Mouse (Mus musculus) neural tube, embryonic 15.5 days (tissue): ENCODE results near the gene Lrrc73. TPM values are rescaled to one million over a fixed set of nuclear protein-coding genes. Genes with fewer than 3 reads are reported as not detected.

ENCODE experiments used
- ATAC-seq: fragments of 200-750 bp; cut with Nextera tagmentation; 2 replicates; pipeline ENCODE4 v1.8.0; 2017; ENCODE audit warnings: mild to moderate bottlenecking, moderate TSS enrichment, moderate library complexity; ENCODE audit not compliant: low FRiP score
- H3K27ac ChIP-seq: fragments of 300-500 bp; sonication (generic); replicated peaks from 2 replicates; pipeline ENCODE4 v1.5.1; 2015; ENCODE audit warnings: mild to moderate bottlenecking, inconsistent platforms
- H3K27me3 ChIP-seq: fragments of 300-500 bp; sonication (generic); replicated peaks from 2 replicates; pipeline ENCODE4 v1.6.1; 2015; ENCODE audit warnings: inconsistent platforms
- H3K36me3 ChIP-seq: fragments of 300-500 bp; sonication (generic); 2 replicates; pipeline ENCODE4 v1.6.1; 2015; ENCODE audit warnings: inconsistent platforms
- H3K4me1 ChIP-seq: fragments of 300-500 bp; sonication (generic); 2 replicates; pipeline ENCODE4 v1.6.1; 2015; ENCODE audit warnings: inconsistent platforms
- H3K4me2 ChIP-seq: fragments of 300-500 bp; sonication (generic); 2 replicates; pipeline ENCODE4 v1.6.1; 2015; ENCODE audit warnings: inconsistent platforms, mild to moderate bottlenecking, moderate library complexity
- H3K4me3 ChIP-seq: fragments of 300-500 bp; sonication (generic); replicated peaks from 2 replicates; pipeline ENCODE4 v1.5.1; 2015; ENCODE audit warnings: mild to moderate bottlenecking, inconsistent platforms
- H3K9ac ChIP-seq: fragments of 300-500 bp; sonication (generic); replicated peaks from 2 replicates; pipeline ENCODE4 v1.6.1; 2015; ENCODE audit warnings: mild to moderate bottlenecking, inconsistent platforms
- H3K9me3 ChIP-seq: fragments of 300-500 bp; sonication (generic); replicated peaks from 2 replicates; pipeline ENCODE4 v1.6.1; 2016; ENCODE audit warnings: inconsistent platforms
- WGBS: fragments of 180-500 bp; shearing (Covaris S2); methylation state at CpG from one replicate; pipeline ENCODE4 v1.1.7; 2015; ENCODE audit warnings: mixed read lengths; 5-methylcytosine and 5-hydroxymethylcytosine counted together
- polyA plus RNA-seq: library from polyadenylated mRNA; unstranded; fragments of >200 nt; fragmentation: Nextera tagmentation; extraction: Ambion mirVana; gene quantifications from 2 replicates; pipeline ENCODE4 v1.2.1, GENCODE M21; 2015

The Lrrc73 gene
- polyA plus RNA-seq, 1 experiment from 2014 or later = 15.0 TPM

GRCm38 (mm10) chr17:46243624-46244023, 9.7 kb upstream of the Lrrc73 start:
- Histone ChIP-seq H3K4me2 (no peak overlapping the region), H3K27me3 (no peaks in the 10 kb centered on the region), H3K9me3 (no peaks in the 10 kb centered on the region), H3K4me3 (no peak overlapping the region), H3K9ac (no peak overlapping the region), H3K36me3 (peaks cover 79% of the 10 kb centered on the region), H3K27ac (no peak overlapping the region), H3K4me1 (peaks cover 19% of the 10 kb centered on the region)
- no peak for ATAC-seq
- 35% methylated on average over 2 of the region's 2 CpGs for WGBS

GRCm38 (mm10) chr17:46244579-46244978, 8.8 kb upstream of the Lrrc73 start:
- peaks cover 76% of the 10 kb centered on the region for H3K36me3 ChIP-seq
- H3K27me3 ChIP-seq = no peaks in the 10 kb centered on the region
- no peak overlapping the region for H3K9ac ChIP-seq

DNA sequence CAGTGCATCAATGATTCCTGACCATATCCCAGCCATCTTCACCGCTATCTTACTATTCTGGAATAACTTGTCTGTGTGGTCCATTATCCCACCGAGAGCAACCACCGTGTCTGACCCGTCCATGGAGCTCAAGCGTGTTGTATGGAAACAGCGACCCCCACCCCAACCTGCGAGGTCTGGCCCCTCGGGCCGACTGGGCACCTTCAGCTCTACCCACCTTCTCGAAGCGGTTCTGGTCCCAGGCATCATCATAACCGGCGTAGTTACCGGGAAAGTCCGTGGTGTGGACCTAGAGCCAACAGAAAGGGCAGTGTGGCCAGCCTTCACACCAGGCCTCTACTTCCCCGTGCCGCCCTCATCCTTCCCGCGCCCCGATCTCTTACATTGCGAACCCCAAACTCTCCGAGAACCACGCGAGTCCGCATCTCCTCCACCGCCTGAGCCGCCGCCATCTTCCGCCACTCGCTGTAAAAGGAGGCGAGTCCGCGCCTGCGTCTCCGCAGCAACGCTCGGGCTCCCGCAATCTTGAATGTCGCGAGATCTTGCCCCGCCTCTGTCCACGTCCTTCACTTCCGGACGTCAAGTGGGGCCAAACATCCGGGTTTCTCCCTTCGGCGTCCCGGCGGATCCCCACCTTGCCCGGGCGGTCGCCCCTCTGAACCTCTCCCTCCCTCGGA, 5.7 kb upstream of the Lrrc73 start, which contains the start of the genes Polr1c and Yipf3:
Gene Polr1c (minus strand): TSS at position 543 of the 677 bp plus-strand sequence.
Gene Yipf3 (plus strand): TSS at position 569 of the 677 bp plus-strand sequence.
- under 1% methylated on average over 53 of the region's 53 CpGs for WGBS
- peak within 1 kb of the TSS; percentile 93 for H3K9ac ChIP-seq
- H3K36me3 ChIP-seq = peaks cover 74% of the 10 kb centered on the region
- ATAC-seq = peak; percentile 93
- H3K9me3 ChIP-seq = no peaks in the 10 kb centered on the region
- peak within 1 kb of the TSS; percentile 89 for H3K27ac ChIP-seq
- H3K4me3 ChIP-seq = peak within 1 kb of the TSS; percentile 81
- H3K27me3 ChIP-seq = no peaks in the 10 kb centered on the region
- H3K4me1 ChIP-seq = peaks cover 37% of the 10 kb centered on the region
- peak within 1 kb of the TSS; percentile 89 for H3K4me2 ChIP-seq

More at GRCm38 (mm10) chr17:46244579-46244978, 8.8 kb upstream of the Lrrc73 start:
- WGBS = 67% methylated on average over 10 of the region's 10 CpGs
- Histone ChIP-seq H3K27ac (no peak overlapping the region), H3K4me2 (no peak overlapping the region), H3K4me3 (no peak overlapping the region), H3K4me1 (peaks cover 29% of the 10 kb centered on the region), H3K9me3 (no peaks in the 10 kb centered on the region)
- no peak for ATAC-seq

DNA sequence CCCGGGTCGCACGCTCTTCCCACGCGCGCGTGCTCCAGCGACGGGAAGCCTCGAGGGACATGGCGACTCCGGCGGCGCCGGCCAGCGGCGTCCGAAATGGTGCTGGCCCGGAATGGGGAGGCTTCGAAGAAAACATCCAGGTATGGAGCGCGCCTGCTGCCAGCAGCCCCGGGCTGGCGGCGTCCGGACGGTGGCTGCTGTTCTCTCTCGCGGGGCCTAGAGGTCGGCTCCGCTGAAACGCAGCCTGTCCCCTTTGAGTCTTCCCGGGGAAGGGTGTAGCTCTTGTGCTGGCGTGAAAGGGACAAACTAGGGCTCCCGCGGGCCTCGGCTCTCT, 5.2 kb upstream of the Lrrc73 start:
- WGBS = 1% methylated on average over 37 of the region's 37 CpGs
- Histone ChIP-seq H3K27me3 (no peaks in the 10 kb centered on the region), H3K4me2 (peak overlapping the region; percentile 89), H3K9ac (peak overlapping the region; percentile 93), H3K4me3 (peak overlapping the region; percentile 81), H3K27ac (peak overlapping the region; percentile 89), H3K9me3 (no peaks in the 10 kb centered on the region), H3K4me1 (peaks cover 40% of the 10 kb centered on the region), H3K36me3 (peaks cover 69% of the 10 kb centered on the region)
- ATAC-seq = peak; percentile 43

GRCm38 (mm10) chr17:46251174-46251573, 2.2 kb upstream of the Lrrc73 start:
- Histone ChIP-seq H3K36me3 (peaks cover 40% of the 10 kb centered on the region), H3K27me3 (no peaks in the 10 kb centered on the region), H3K4me1 (peaks cover 56% of the 10 kb centered on the region), H3K4me3 (no peak overlapping the region), H3K9me3 (no peaks in the 10 kb centered on the region), H3K4me2 (no peak overlapping the region), H3K27ac (no peak overlapping the region), H3K9ac (no peak overlapping the region)
- ATAC-seq = no peak
- 89% methylated on average over 7 of the region's 7 CpGs for WGBS

DNA sequence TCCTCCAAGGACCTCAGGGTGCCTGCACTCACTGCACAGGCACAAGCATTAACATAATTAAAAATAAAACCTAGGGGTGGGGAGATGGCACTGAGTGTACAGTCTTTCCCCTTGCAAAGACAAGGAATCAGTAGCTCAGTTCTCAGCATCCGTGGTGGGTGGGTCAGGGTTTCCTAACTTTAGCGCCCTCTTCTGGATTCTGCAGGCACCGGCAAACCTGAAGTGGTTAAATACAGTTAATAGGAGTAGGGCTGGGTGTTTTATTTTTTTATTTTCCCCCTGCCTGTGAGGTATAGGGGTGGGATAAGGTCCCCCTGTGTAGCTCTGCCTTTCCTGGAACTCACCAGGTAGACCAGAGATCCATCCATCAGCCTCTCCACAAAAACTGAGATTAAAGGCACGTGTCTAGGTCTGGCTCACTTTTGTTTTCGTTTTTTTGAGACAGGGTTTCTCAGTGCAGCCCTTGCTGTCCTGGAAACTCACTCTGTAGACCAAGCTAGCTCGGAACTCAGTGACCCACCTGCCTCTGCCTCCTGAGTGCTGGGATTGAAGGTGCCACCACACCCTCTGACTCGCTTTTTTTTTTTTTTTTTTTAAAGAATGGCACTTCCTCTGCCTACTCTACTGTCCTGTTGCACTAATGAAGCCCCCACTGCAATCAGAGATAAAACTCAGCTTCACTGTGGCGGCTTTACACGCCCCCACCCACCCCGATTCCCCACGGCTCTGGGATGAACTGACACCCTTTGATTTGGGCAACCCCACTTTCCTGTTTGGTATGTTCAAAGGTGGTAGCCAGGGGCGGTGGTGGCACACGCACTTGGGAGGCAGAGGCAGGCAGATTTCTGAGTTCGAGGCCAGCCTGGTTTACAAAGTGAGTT, 520 bp upstream of the Lrrc73 start:
- H3K36me3 ChIP-seq = peaks cover 45% of the 10 kb centered on the region
- WGBS = 59% methylated on average over 14 of the region's 14 CpGs
- H3K9me3 ChIP-seq = no peaks in the 10 kb centered on the region
- 0 out of 2 replicates have a peak overlapping the region, but pooled peaks have one; percentile 75 for H3K9ac ChIP-seq
- H3K4me1 ChIP-seq = peaks cover 45% of the 10 kb centered on the region
- H3K27ac ChIP-seq = peak overlapping the region; percentile 78
- peak overlapping the region; percentile 81 for H3K4me3 ChIP-seq
- 0 out of 2 replicates have a peak, but pooled peaks have one; percentile 1 for ATAC-seq
- H3K4me2 ChIP-seq = peak overlapping the region; percentile 94
- no peaks in the 10 kb centered on the region for H3K27me3 ChIP-seq

GRCm38 (mm10) chr17:46254106-46254505, 775 bp downstream of the Lrrc73 start:
- H3K27ac ChIP-seq = peak overlapping the region; percentile 78
- ATAC-seq = peak; percentile 42
- peak overlapping the region; percentile 75 for H3K9ac ChIP-seq
- 1% methylated on average over 44 of the region's 54 CpGs for WGBS
- peak overlapping the region; percentile 81 for H3K4me3 ChIP-seq
- peak overlapping the region; percentile 94 for H3K4me2 ChIP-seq
- H3K36me3 ChIP-seq = peaks cover 55% of the 10 kb centered on the region
- H3K9me3 ChIP-seq = no peaks in the 10 kb centered on the region
- no peaks in the 10 kb centered on the region for H3K27me3 ChIP-seq
- peaks cover 39% of the 10 kb centered on the region for H3K4me1 ChIP-seq

DNA sequence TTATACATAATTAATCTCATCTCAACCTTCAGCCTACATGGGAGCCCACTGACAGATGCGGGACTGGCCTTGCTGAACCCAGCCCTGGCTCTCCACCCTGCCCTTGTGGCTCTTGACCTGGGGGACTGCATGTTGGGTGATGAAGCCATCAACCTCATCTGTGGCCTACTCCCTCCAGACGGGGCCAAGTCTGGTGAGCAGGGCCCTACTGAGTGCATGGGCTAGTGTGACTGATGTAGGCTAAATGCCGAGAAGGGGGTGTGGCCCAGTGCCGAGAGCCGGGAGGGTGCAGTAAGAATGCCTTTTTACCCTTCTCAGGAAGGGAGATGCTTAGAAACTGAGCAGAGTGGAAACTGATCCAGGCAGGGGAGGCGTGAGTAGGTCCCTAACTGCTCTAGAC, 1.8 kb downstream of the Lrrc73 start:
- Histone ChIP-seq H3K27ac (no peak overlapping the region), H3K27me3 (no peaks in the 10 kb centered on the region), H3K9ac (peak overlapping the region; percentile 75), H3K36me3 (peaks cover 56% of the 10 kb centered on the region), H3K9me3 (no peaks in the 10 kb centered on the region), H3K4me1 (peaks cover 30% of the 10 kb centered on the region), H3K4me2 (peak overlapping the region; percentile 94), H3K4me3 (peak overlapping the region; percentile 81)
- WGBS = 29% methylated on average over 6 of the region's 6 CpGs
- ATAC-seq = no peak

DNA sequence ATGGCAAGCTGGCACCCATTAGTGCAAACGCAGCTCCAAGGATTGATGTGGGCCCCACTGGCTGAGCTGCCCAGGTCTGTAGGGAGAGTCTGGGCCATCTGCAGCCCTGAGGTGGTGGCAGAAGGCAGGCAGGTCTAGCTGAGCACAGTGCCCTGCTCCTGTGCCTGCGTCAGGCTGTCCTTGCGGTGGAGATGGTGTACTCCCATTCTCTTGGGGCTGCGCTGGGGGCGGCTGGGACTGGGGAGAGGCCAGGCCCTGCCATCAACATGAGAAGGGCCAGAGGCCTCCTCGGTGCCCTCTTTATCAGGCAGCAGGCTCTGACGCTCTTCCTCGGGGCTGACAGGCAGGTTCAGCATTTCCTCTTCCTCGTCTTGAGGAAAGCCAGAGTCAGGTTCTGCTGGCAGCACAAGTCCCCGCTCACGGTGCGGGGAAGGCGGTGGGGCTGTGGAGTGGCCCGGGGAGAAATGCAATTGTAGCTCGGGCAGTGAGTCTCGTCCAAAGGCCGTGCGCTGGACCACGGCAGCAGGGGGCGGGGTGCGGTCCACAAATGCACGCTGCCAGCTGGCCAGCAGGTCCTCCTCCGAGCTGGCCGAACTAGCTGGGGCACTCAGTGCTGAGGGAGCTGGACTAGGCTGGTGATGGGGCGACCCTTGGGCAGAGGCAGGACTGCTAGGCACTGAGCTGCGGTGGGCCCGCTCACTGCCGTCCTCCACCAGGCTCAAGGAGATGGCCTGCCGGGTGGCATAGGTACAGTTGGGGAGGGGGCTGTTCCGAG, 5.1 kb downstream of the Lrrc73 start:
- WGBS = 89% methylated on average over 30 of the region's 30 CpGs
- Histone ChIP-seq H3K4me1 (peaks cover 20% of the 10 kb centered on the region), H3K9me3 (no peaks in the 10 kb centered on the region), H3K4me3 (no peak overlapping the region), H3K36me3 (peaks cover 67% of the 10 kb centered on the region), H3K9ac (no peak overlapping the region), H3K27ac (no peak overlapping the region), H3K27me3 (no peaks in the 10 kb centered on the region), H3K4me2 (no peak overlapping the region)
- no peak for ATAC-seq

GRCm38 (mm10) chr17:46259675-46260074, 6.3 kb downstream of the Lrrc73 start:
- Histone ChIP-seq H3K27ac (no peak overlapping the region), H3K4me3 (no peak overlapping the region), H3K4me2 (no peak overlapping the region), H3K9ac (no peak overlapping the region), H3K27me3 (no peaks in the 10 kb centered on the region), H3K9me3 (no peaks in the 10 kb centered on the region), H3K36me3 (peaks cover 78% of the 10 kb centered on the region), H3K4me1 (peaks cover 13% of the 10 kb centered on the region)
- 94% methylated on average over 17 of the region's 17 CpGs for WGBS
- ATAC-seq = no peak

DNA sequence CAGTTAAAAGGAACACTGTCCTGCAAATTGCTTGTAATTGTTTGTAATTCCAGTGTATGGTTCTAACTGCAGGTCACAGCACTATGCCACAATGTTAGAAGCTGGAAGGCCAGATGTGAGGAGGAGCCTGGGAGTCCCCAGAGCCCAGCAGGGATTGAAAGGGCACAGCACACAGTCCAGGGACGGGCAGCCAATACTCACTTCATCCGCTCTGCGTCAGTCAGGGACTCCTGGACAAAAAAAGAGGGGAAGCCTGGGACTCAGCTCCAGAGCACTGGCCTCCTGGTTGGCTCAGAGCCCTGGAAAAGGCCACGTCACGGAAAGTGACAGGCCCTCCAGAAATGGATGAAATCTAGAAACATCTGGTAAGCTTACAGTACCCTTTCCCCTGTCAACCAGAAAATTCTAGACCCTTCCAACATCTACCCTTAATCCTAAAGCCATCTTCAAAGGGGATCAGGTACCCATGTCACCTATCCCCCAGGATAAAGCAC, 8.9 kb downstream of the Lrrc73 start:
- Histone ChIP-seq H3K4me2 (no peak overlapping the region), H3K27me3 (no peaks in the 10 kb centered on the region), H3K4me3 (no peak overlapping the region), H3K9me3 (no peaks in the 10 kb centered on the region), H3K4me1 (0 out of 2 replicates have a peak, but pooled peaks cover 3% of the 10 kb centered on the region), H3K27ac (no peak overlapping the region), H3K9ac (no peak overlapping the region), H3K36me3 (peaks cover 68% of the 10 kb centered on the region)
- ATAC-seq = no peak
- WGBS = 91% methylated on average over 5 of the region's 5 CpGs
